Mouse (Mus musculus) limb, embryonic 14.5 days (tissue): ENCODE results near the gene Os9. TPM values are rescaled to one million over a fixed set of nuclear protein-coding genes. Genes with fewer than 3 reads are reported as not detected.
"Not testable (repeated sequence)": the region's sequence is repeated elsewhere in the genome, so short reads cannot be mapped to it uniquely, and the experiment has no call there.

Experiments
- ATAC-seq: fragments of 200-750 bp; cut with Nextera tagmentation; 2 replicates; pipeline ENCODE4 v1.8.0; 2017; ENCODE audit warnings: low read depth, moderate number of reproducible peaks, moderate TSS enrichment; ENCODE audit not compliant: low FRiP score
- DNase-seq: peaks from one replicate; pipeline ENCODE4 v3.0.0-alpha.2; 2015; ENCODE audit warnings: low spot score
- H3K27ac ChIP-seq: fragments of 300-500 bp; sonication (generic); replicated peaks from 2 replicates; pipeline ENCODE4 v1.5.1; 2014; ENCODE audit warnings: low read depth, mild to moderate bottlenecking, low read length, moderate library complexity, mixed read lengths
- H3K27me3 ChIP-seq: fragments of 300-500 bp; sonication (generic); 2 replicates; pipeline ENCODE4 v1.6.1; 2014; ENCODE audit warnings: low read length, mixed read lengths; ENCODE audit not compliant: control insufficient read depth, insufficient read depth
- H3K36me3 ChIP-seq: fragments of 300-500 bp; sonication (generic); 2 replicates; pipeline ENCODE4 v1.6.1; 2014; ENCODE audit warnings: mild to moderate bottlenecking, low read length, moderate library complexity, mixed read lengths; ENCODE audit not compliant: control insufficient read depth, insufficient read depth
- H3K4me1 ChIP-seq: fragments of 300-500 bp; sonication (generic); 2 replicates; pipeline ENCODE4 v1.6.1; 2014; ENCODE audit warnings: antibody characterized with exemption, low read length, mixed read lengths; ENCODE audit not compliant: control insufficient read depth, insufficient read depth
- H3K4me2 ChIP-seq: fragments of 300-500 bp; sonication (generic); replicated peaks from 2 replicates; pipeline ENCODE4 v1.6.1; 2014; ENCODE audit warnings: low read depth, mild to moderate bottlenecking, low read length, moderate library complexity; ENCODE audit not compliant: severe bottlenecking
- H3K4me3 ChIP-seq: fragments of 300-500 bp; sonication (generic); replicated peaks from 2 replicates; pipeline ENCODE4 v1.5.1; 2014; ENCODE audit warnings: low read length
- H3K9ac ChIP-seq: fragments of 300-500 bp; sonication (generic); 2 replicates; pipeline ENCODE4 v1.6.1; 2014; ENCODE audit warnings: mild to moderate bottlenecking, low read depth, low read length, moderate library complexity; ENCODE audit not compliant: severe bottlenecking
- H3K9me3 ChIP-seq: fragments of 300-500 bp; sonication (generic); 2 replicates; pipeline ENCODE4 v1.6.1; 2016; ENCODE audit warnings: low read length; ENCODE audit not compliant: control insufficient read depth
- POLR2A ChIP-seq: fragments of 200-500 bp; IDR thresholded peaks from 2 replicates; pipeline ENCODE4 v1.8.0; 2012; ENCODE audit warnings: inconsistent platforms, mild to moderate bottlenecking, moderate library complexity, borderline replicate concordance; ENCODE audit not compliant: insufficient read depth, insufficient read length; ENCODE audit errors: extremely low read depth
- WGBS: fragments of 180-500 bp; shearing (Covaris S2); extraction: QIAGEN DNeasy Blood & Tissue Kit; methylation state at CpG from one replicate; pipeline ENCODE4 v1.1.7; 2014; 5-methylcytosine and 5-hydroxymethylcytosine counted together
- polyA plus RNA-seq, 2 experiments: library from polyadenylated mRNA; depleted of rRNA in 1 of 2; stranded (reverse) in 1 of 2; unstranded in 1 of 2; fragments of >200 nt; fragmentation: Nextera tagmentation in 1 of 2; extraction: Ambion mirVana in 1 of 2; gene quantifications; 2 replicates each; pipeline versions ENCODE4 v1.2.1 to v1.2.3; 2012 to 2014

Os9 gene
- polyA plus RNA-seq, 2 experiments, result 54.7 to 61.0 TPM

- H3K4me2 ChIP-seq, result peak overlapping the region; percentile 99
- no peaks in the 10 kb centered on the region; the same call in none of the 2 replicates for H3K4me1 ChIP-seq
- no peak overlapping the region for H3K27ac ChIP-seq
- H3K4me3 ChIP-seq, result peak overlapping the region; percentile 60
- no peak for TF ChIP-seq POLR2A
- no peaks in the 10 kb centered on the region for H3K36me3 ChIP-seq
- no peaks in the 10 kb centered on the region for H3K9me3 ChIP-seq
- peak; percentile 13; the same call in 1 of the 2 replicates for ATAC-seq
- WGBS, result 0% methylated on average over 52 of the region's 56 CpGs
- peaks cover 55% of the 10 kb centered on the region for H3K27me3 ChIP-seq
- peak overlapping the region; percentile 67 for H3K9ac ChIP-seq
- DNase-seq, result no peak
These were observed 44.9 kb upstream of the Os9 start for GRCm38 (mm10) chr10:127165654-127166403.

GRCm38 (mm10) chr10:127165354-127165653, 44.4 kb upstream of the Os9 start:
- peak overlapping the region; percentile 60 for H3K4me3 ChIP-seq
- H3K36me3 ChIP-seq, result no peaks in the 10 kb centered on the region
- no peaks in the 10 kb centered on the region; the same call in none of the 2 replicates for H3K4me1 ChIP-seq
- H3K9me3 ChIP-seq, result no peaks in the 10 kb centered on the region
- ATAC-seq (peak; percentile 36; the same call in 1 of the 2 replicates), DNase-seq (no peak)
- H3K27ac ChIP-seq, result no peak overlapping the region
- no peak for TF ChIP-seq POLR2A
- 2% methylated on average over 15 of the region's 42 CpGs for WGBS
- peak overlapping the region; percentile 99 for H3K4me2 ChIP-seq
- peak overlapping the region; percentile 67 for H3K9ac ChIP-seq
- H3K27me3 ChIP-seq, result peaks cover 50% of the 10 kb centered on the region

GRCm38 (mm10) chr10:127164631-127165353, 43.9 kb upstream of the Os9 start, which contains the start of gene B4galnt1:
Gene B4galnt1, plus strand, starts transcription at chr10:127165225.
- Histone ChIP-seq H3K36me3 (no peaks in the 10 kb centered on the region), H3K9ac (peak within 1 kb of the TSS; percentile 67), H3K27me3 (peaks cover 45% of the 10 kb centered on the region), H3K27ac (no peak within 1 kb of the TSS), H3K9me3 (no peaks in the 10 kb centered on the region), H3K4me3 (peak within 1 kb of the TSS; percentile 60), H3K4me2 (peak within 1 kb of the TSS; percentile 99), H3K4me1 (no peaks in the 10 kb centered on the region; the same call in none of the 2 replicates)
- ATAC-seq (peak; percentile 89), DNase-seq (peak; percentile 73)
- 3% methylated on average over 46 of the region's 52 CpGs for WGBS
- no peak for TF ChIP-seq POLR2A

GRCm38 (mm10) chr10:127164190-127164589, 43.3 kb upstream of the Os9 start:
- no peak for TF ChIP-seq POLR2A
- H3K27ac ChIP-seq, result no peak overlapping the region
- ATAC-seq (no peak), DNase-seq (no peak)
- H3K4me3 ChIP-seq, result no peak overlapping the region
- WGBS, result 93% methylated on average over 4 of the region's 4 CpGs
- H3K4me2 ChIP-seq, result no peak overlapping the region
- H3K9me3 ChIP-seq, result no peaks in the 10 kb centered on the region
- peaks cover 39% of the 10 kb centered on the region for H3K27me3 ChIP-seq
- H3K9ac ChIP-seq, result no peak overlapping the region
- no peaks in the 10 kb centered on the region; the same call in none of the 2 replicates for H3K4me1 ChIP-seq
- no peaks in the 10 kb centered on the region for H3K36me3 ChIP-seq

GRCm38 (mm10) chr10:127162771-127163261, 41.9 kb upstream of the Os9 start:
- not testable (repeated sequence) for ATAC-seq, H3K4me1 ChIP-seq, H3K27ac ChIP-seq, H3K4me3 ChIP-seq, DNase-seq, H3K9me3 ChIP-seq, H3K4me2 ChIP-seq, H3K9ac ChIP-seq, H3K36me3 ChIP-seq
- WGBS, result 37% methylated on average over 7 of the region's 7 CpGs
- peaks cover 30% of the 10 kb centered on the region for H3K27me3 ChIP-seq
